8 mouse cellular contexts compared by ENCODE assay signal in genomic region chr2:29803400-29803831, GRCm38 (mm10). TPM values are rescaled to one million over a fixed set of nuclear protein-coding genes. Genes with fewer than 3 reads are reported as not detected.
DNase-seq lines count a peak whose midpoint lies in the region; ATAC-seq and TF ChIP-seq lines count a peak whose summit lies in the region.

No protein-coding gene starts in this region.

- no peak for DNase-seq in gastrocnemius, adult 2 months
- DNase-seq in gastrocnemius, postnatal 36 days, result no peak
- peak; percentile 68 for DNase-seq in brain, adult 2 months (ENCODE audit: low read depth, low spot score)
- peak; percentile 51 for DNase-seq in kidney, postnatal 10 days
- peak; percentile 44 for DNase-seq in thymus, postnatal 25 days
- no peak for DNase-seq in layer of hippocampus, postnatal 14 days (ENCODE audit: low spot score in 2 of 2)

- H3K9me3 ChIP-seq in forebrain, embryonic 16.5 days (ENCODE audit: control insufficient read depth, low read length), result no peaks in the 10 kb centered on the region
- H3K9me3 ChIP-seq in megakaryocyte, embryonic 14.5 days, result no peaks in the 10 kb centered on the region

- H3K36me3 ChIP-seq in forebrain, embryonic 16.5 days (ENCODE audit: control insufficient read depth, insufficient read depth), result peaks cover 22% of the 10 kb centered on the region
- H3K36me3 ChIP-seq in megakaryocyte, embryonic 14.5 days (replicated peaks; ENCODE audit: low read length), result peaks cover 45% of the 10 kb centered on the region

- peak overlapping the region; percentile 90 for H3K9ac ChIP-seq in forebrain, embryonic 16.5 days (replicated peaks; ENCODE audit: low read depth, low read length)

- H3K4me2 ChIP-seq in forebrain, embryonic 16.5 days (ENCODE audit: low read length), result peak overlapping the region; percentile 71

- ATAC-seq in forebrain, embryonic 16.5 days, result no peak

- peak; percentile 24; the same call in 1 of the 2 replicates for TF ChIP-seq CTCF in gastrocnemius, adult 2 months (IDR thresholded peaks at IDR 0.05)

- peak overlapping the region; percentile 91 for H3K27ac ChIP-seq in gastrocnemius, adult 2 months
- H3K27ac ChIP-seq in forebrain, embryonic 16.5 days (ENCODE audit: low read length), result peak overlapping the region; percentile 92

- no peaks in the 10 kb centered on the region for H3K27me3 ChIP-seq in forebrain, embryonic 16.5 days (replicated peaks; ENCODE audit: control insufficient read depth, insufficient read depth, low read length)
- H3K27me3 ChIP-seq in megakaryocyte, embryonic 14.5 days (replicated peaks), result peaks cover 16% of the 10 kb centered on the region

- H3K4me1 ChIP-seq in forebrain, embryonic 16.5 days (replicated peaks; ENCODE audit: control insufficient read depth, insufficient read depth, low read length), result peaks cover 15% of the 10 kb centered on the region
- peaks cover 32% of the 10 kb centered on the region for H3K4me1 ChIP-seq in megakaryocyte, embryonic 14.5 days

- intact Hi-C loops in gastrocnemius, adult 2 months (cut with DNase I), result no loop called here
- intact Hi-C loops in gastrocnemius, postnatal 36 days (cut with DNase I), result loop anchor here (2.0 kb wide), 1 partner anchor 13 kb away; no protein-coding TSS in a partner anchor

- peak overlapping the region; percentile 98 for H3K4me3 ChIP-seq in gastrocnemius, adult 2 months
- peak overlapping the region; percentile 80 for H3K4me3 ChIP-seq in forebrain, embryonic 16.5 days (replicated peaks; ENCODE audit: low read length)
- H3K4me3 ChIP-seq in megakaryocyte, embryonic 14.5 days (replicated peaks), result peak overlapping the region; percentile 98

- WGBS in forebrain, embryonic 16.5 days, result 19% methylated on average over 6 of the region's 6 CpGs

RNA-seq across cellular contexts. Expression of gene Slc27a4, which starts 1.0 kb away (rescaled TPM):
- 1 to 10 TPM; 6.5 to 9.4 TPM for total RNA-seq in gastrocnemius, adult 2 months (2021)
- 1 to 10 TPM; 7.1 to 7.5 TPM for total RNA-seq in gastrocnemius, postnatal 36 days (2021)
- polyA plus RNA-seq in forebrain, embryonic 16.5 days (2015; fragmentation: Nextera tagmentation; extraction: Ambion mirVana), result 28.3 and 33.7 TPM in 2 replicates
- polyA plus RNA-seq in megakaryocyte, embryonic 14.5 days (2012; ENCODE audit: insufficient read depth, low replicate concordance), result 12.4 and 15.2 TPM in 2 replicates
- 10 to 100 TPM; 88.9 to 89.8 TPM for total RNA-seq in layer of hippocampus, postnatal 14 days (2021)

RNA-seq across cellular contexts. Expression of gene Trub2, which starts 15.1 kb away (rescaled TPM):
- total RNA-seq in gastrocnemius, adult 2 months (2021), result 10 to 100 TPM; 28.2 to 29.1 TPM
- total RNA-seq in gastrocnemius, postnatal 36 days (2021), result 10 to 100 TPM; 21.7 to 24.6 TPM
- 36.6 and 42.4 TPM in 2 replicates for polyA plus RNA-seq in forebrain, embryonic 16.5 days (2015; fragmentation: Nextera tagmentation; extraction: Ambion mirVana)
- polyA plus RNA-seq in megakaryocyte, embryonic 14.5 days (2012; ENCODE audit: insufficient read depth, low replicate concordance), result 3.2 TPM in 1 of 2 replicates, not detected in the other
- 10 to 100 TPM; 49.0 to 56.9 TPM for total RNA-seq in layer of hippocampus, postnatal 14 days (2021)

RNA-seq across cellular contexts. Expression of gene Coq4, which starts 16.1 kb away (rescaled TPM):
- total RNA-seq in gastrocnemius, adult 2 months (2021), result 1 to 10 TPM; 7.9 to 9.7 TPM
- 10 to 100 TPM in 1 of 2 experiments, 1 to 10 TPM in 1; 8.1 to 11.2 TPM for total RNA-seq in gastrocnemius, postnatal 36 days (2021)
- polyA plus RNA-seq in forebrain, embryonic 16.5 days (2015; fragmentation: Nextera tagmentation; extraction: Ambion mirVana), result 29.8 and 35.9 TPM in 2 replicates
- 103 and 212 TPM in 2 replicates for polyA plus RNA-seq in megakaryocyte, embryonic 14.5 days (2012; ENCODE audit: insufficient read depth, low replicate concordance)
- total RNA-seq in layer of hippocampus, postnatal 14 days (2021), result 10 to 100 TPM; 27.2 to 30.7 TPM

RNA-seq across cellular contexts. Expression of gene Urm1, which starts 16.5 kb away (rescaled TPM):
- 10 to 100 TPM; 29.6 to 31.3 TPM for total RNA-seq in gastrocnemius, adult 2 months (2021)
- total RNA-seq in gastrocnemius, postnatal 36 days (2021), result 10 to 100 TPM; 24.0 to 29.2 TPM
- 18.9 and 20.2 TPM in 2 replicates for polyA plus RNA-seq in forebrain, embryonic 16.5 days (2015; fragmentation: Nextera tagmentation; extraction: Ambion mirVana)
- 74.8 and 193 TPM in 2 replicates for polyA plus RNA-seq in megakaryocyte, embryonic 14.5 days (2012; ENCODE audit: insufficient read depth, low replicate concordance)
- 10 to 100 TPM; 52.4 to 63.0 TPM for total RNA-seq in layer of hippocampus, postnatal 14 days (2021)

RNA-seq across cellular contexts. Expression of gene Gm13547, which starts 44.3 kb away (rescaled TPM):
- total RNA-seq in gastrocnemius, adult 2 months (2021), result not detected
- total RNA-seq in gastrocnemius, postnatal 36 days (2021), result not detected
- 0.42 TPM in 1 of 2 replicates, not detected in the other for polyA plus RNA-seq in forebrain, embryonic 16.5 days (2015; fragmentation: Nextera tagmentation; extraction: Ambion mirVana)
- not detected in 2 replicates for polyA plus RNA-seq in megakaryocyte, embryonic 14.5 days (2012; ENCODE audit: insufficient read depth, low replicate concordance)
- not detected for total RNA-seq in layer of hippocampus, postnatal 14 days (2021)

Comparison
In these comparisons a context has a peak if more than half of its experiments do, and no peak if none do; other contexts are left out.
1. DNase-seq: peak in brain, adult 2 months (single experiment), kidney, postnatal 10 days (single experiment) and thymus, postnatal 25 days (single experiment); none in gastrocnemius, adult 2 months (single experiment), gastrocnemius, postnatal 36 days (0 of 2) and layer of hippocampus, postnatal 14 days (0 of 2).
2. RNA of gene Slc27a4, which starts 1.0 kb away (total RNA-seq): 88.9 to 89.8 TPM in layer of hippocampus, postnatal 14 days; 6.5 to 9.4 TPM in gastrocnemius, adult 2 months and 7.1 to 7.5 TPM in gastrocnemius, postnatal 36 days; every median in the first group is over 4 times any median in the second.
3. Peak in every context shown above with its lines, with median percentiles within 50 percentile points of each other: H3K4me3 ChIP-seq.